Mouse (Mus musculus): ENCODE data around the gene Med4. TPM values are rescaled to one million over a fixed set of nuclear protein-coding genes. Genes with fewer than 3 reads are reported as not detected.

Med4 gene
- polyA plus RNA-seq, 1 experiment from 2014 or later: 91.6 TPM

- Histone ChIP-seq H3K4me1 (peaks cover 25% of the 10 kb centered on the region), H3K4me2 (no peak overlapping the region), H3K36me3 (no peaks in the 10 kb centered on the region), H3K9ac (no peak overlapping the region), H3K27ac (no peak overlapping the region), H3K9me3 (replicated peaks) (no peaks in the 10 kb centered on the region), H3K4me3 (replicated peaks) (no peak overlapping the region), H3K27me3 (no peaks in the 10 kb centered on the region)
- no peak for ATAC-seq (replicated peaks; ENCODE audit: low FRiP score)
- WGBS: 81% methylated on average over 3 of the region's 3 CpGs
Observed at GRCm38 (mm10) chr14:73478321-73478720, 31.5 kb upstream of the Med4 start.

- Histone ChIP-seq H3K4me1 (peaks cover 15% of the 10 kb centered on the region), H3K27ac (no peak overlapping the region), H3K9ac (no peak overlapping the region), H3K36me3 (no peaks in the 10 kb centered on the region), H3K9me3 (replicated peaks) (no peaks in the 10 kb centered on the region), H3K4me2 (no peak overlapping the region), H3K27me3 (no peaks in the 10 kb centered on the region), H3K4me3 (replicated peaks) (no peak overlapping the region)
- 61% methylated on average over 1 of the region's 1 CpGs for WGBS
- ATAC-seq (replicated peaks; ENCODE audit: low FRiP score): no peak
Observed at GRCm38 (mm10) chr14:73479771-73480170, 30.1 kb upstream of the Med4 start.

DNA sequence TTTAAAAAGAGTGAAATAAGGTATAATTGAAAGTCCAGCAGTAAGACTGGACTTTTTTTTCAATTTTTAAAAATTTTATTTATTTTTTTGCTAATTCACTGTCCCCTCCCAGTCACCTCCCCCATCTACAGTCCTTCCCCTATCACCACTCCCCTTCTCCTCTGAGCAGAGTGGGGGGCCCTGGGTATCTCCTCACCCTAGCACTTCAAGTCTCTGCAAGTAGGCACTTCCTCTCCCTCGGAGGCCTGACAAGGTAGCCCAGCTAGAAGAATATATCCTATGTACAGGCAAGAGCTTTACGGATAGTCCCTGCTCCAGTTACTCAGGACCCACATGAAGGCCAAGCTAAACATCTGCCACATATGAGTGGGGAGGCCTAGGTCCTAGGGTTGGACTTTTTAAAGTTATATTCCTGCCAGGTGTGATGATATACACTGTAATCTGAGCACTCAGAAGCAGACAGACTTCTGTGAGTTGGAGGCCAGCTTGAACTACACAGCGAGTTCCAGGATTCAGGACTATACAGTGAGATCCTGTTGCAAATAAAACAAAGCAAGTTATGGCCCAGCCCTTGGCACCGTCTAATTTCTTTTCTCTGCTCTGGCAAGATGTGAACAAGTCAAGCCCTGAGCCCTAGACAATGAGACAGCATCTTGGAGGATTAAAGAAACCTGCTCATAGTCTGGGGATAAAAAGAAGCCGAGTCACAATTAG lies 26.2 kb upstream of the Med4 start:
- ATAC-seq (replicated peaks; ENCODE audit: low FRiP score): peak; percentile 77
- Histone ChIP-seq H3K36me3 (no peaks in the 10 kb centered on the region), H3K4me1 (no peaks in the 10 kb centered on the region), H3K27ac (no peak overlapping the region), H3K4me2 (no peak overlapping the region), H3K27me3 (no peaks in the 10 kb centered on the region), H3K9ac (no peak overlapping the region), H3K4me3 (replicated peaks) (no peak overlapping the region), H3K9me3 (replicated peaks) (no peaks in the 10 kb centered on the region)
- 39% methylated on average over 5 of the region's 5 CpGs for WGBS

DNA sequence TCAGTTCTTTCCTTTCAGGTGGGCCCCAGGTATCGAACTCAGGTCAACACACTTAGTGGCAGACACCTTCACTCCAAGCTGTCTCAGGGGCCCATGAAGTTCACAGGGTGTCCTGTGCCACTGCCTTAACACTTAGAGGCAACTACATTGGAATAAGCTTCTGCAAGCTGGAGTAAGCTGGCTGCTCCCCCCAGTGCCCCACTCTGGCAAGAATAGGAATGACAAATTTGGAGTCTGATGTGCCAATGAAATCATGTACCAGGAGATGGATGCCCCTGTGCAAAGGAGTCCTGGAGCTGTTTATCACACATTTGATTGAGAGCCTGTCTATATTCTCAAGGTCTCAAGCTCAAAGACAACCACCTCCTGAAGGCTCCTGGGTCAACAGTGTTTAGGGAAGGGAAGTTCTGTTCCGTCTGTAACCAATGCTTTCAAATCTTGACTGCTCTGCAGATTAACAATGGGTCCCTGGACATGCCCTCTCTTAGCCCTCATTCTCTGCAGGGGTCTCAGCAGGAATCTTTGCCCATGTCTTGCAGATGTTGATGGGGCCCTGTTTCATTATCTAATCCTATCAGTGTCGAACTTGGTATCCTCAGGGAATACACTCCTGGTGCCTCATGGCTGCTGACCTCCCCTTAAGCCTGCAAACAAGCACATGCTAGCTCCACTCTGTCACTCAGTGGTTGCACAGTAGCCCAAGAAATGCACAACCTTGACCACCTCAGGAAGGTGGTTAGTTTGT lies 25.3 kb upstream of the Med4 start:
- no peak; the same call in 1 of the 2 replicates for ATAC-seq (replicated peaks; ENCODE audit: low FRiP score)
- Histone ChIP-seq H3K4me1 (no peaks in the 10 kb centered on the region), H3K27me3 (no peaks in the 10 kb centered on the region), H3K4me2 (no peak overlapping the region), H3K27ac (no peak overlapping the region), H3K4me3 (replicated peaks) (no peak overlapping the region), H3K9ac (no peak overlapping the region), H3K9me3 (replicated peaks) (no peaks in the 10 kb centered on the region), H3K36me3 (no peaks in the 10 kb centered on the region)
- WGBS: 79% methylated on average over 3 of the region's 3 CpGs

DNA sequence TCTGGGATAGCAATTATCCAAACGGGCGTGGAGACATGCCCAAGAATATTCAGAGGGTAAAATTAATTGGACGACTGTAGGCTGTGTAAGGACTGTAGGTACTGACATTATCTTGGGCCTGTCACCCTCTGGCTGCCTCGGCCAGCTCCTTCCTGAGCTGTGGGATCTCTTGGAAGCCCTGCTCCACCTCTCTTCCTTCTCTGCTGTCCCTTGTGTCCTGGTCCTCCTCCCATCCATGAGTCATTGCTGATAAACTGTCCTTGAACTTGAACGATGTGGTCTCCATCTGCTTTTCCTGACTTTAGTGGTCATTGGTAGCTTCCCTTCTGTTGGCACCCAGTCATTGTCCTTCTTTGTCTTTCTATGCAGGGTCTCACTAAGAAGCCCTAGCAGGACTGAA lies 23.2 kb upstream of the Med4 start:
- Histone ChIP-seq H3K9me3 (replicated peaks) (no peaks in the 10 kb centered on the region; the same call in 1 of the 2 replicates), H3K27me3 (no peaks in the 10 kb centered on the region), H3K4me2 (no peak overlapping the region), H3K27ac (no peak overlapping the region), H3K4me1 (no peaks in the 10 kb centered on the region), H3K4me3 (replicated peaks) (no peak overlapping the region), H3K36me3 (no peaks in the 10 kb centered on the region), H3K9ac (no peak overlapping the region)
- 73% methylated on average over 5 of the region's 5 CpGs for WGBS
- no peak for ATAC-seq (replicated peaks; ENCODE audit: low FRiP score)

GRCm38 (mm10) chr14:73493356-73493755 lies 16.5 kb upstream of the Med4 start:
- 92% methylated on average over 6 of the region's 6 CpGs for WGBS
- H3K4me3 ChIP-seq (replicated peaks): no peak overlapping the region
- H3K36me3 ChIP-seq: no peaks in the 10 kb centered on the region
- H3K9ac ChIP-seq: no peak overlapping the region
- H3K4me2 ChIP-seq: no peak overlapping the region
- H3K9me3 ChIP-seq (replicated peaks): peaks cover 2% of the 10 kb centered on the region; the same call in 1 of the 2 replicates
- no peaks in the 10 kb centered on the region for H3K4me1 ChIP-seq
- no peaks in the 10 kb centered on the region for H3K27me3 ChIP-seq
- no peak for ATAC-seq (replicated peaks; ENCODE audit: low FRiP score)
- no peak overlapping the region for H3K27ac ChIP-seq

DNA sequence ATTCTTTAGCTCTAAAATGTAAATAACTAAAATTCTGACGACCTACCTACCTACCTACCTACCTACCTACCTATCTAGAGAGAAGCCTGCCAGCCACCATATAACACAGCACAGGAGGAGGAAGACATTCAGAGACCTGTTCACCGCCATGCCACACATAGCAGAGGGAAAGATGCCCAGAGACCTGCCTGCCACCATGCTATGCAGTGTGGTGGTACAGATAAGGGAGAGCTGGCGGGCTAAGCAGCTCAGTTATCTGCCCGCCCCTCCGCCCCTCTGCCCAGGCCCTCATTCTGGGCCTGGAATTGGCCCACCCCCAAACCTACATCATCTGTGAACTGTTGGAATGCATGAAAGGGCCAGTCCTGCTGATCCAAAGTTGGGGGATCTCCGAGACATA lies 15.7 kb upstream of the Med4 start:
- Histone ChIP-seq H3K27ac (no peak overlapping the region), H3K4me2 (no peak overlapping the region), H3K9me3 (replicated peaks) (peaks cover 2% of the 10 kb centered on the region; the same call in 1 of the 2 replicates), H3K9ac (no peak overlapping the region), H3K36me3 (no peaks in the 10 kb centered on the region), H3K27me3 (no peaks in the 10 kb centered on the region), H3K4me3 (replicated peaks) (no peak overlapping the region), H3K4me1 (no peaks in the 10 kb centered on the region)
- no peak for ATAC-seq (replicated peaks; ENCODE audit: low FRiP score)
- 78% methylated on average over 6 of the region's 6 CpGs for WGBS

GRCm38 (mm10) chr14:73495753-73496152 lies 14.1 kb upstream of the Med4 start:
- H3K4me2 ChIP-seq: no peak overlapping the region
- H3K36me3 ChIP-seq: no peaks in the 10 kb centered on the region
- H3K4me1 ChIP-seq: no peaks in the 10 kb centered on the region
- H3K4me3 ChIP-seq (replicated peaks): no peak overlapping the region
- H3K27me3 ChIP-seq: no peaks in the 10 kb centered on the region
- H3K9ac ChIP-seq: no peak overlapping the region
- peaks cover 2% of the 10 kb centered on the region; the same call in 1 of the 2 replicates for H3K9me3 ChIP-seq (replicated peaks)
- H3K27ac ChIP-seq: no peak overlapping the region
- WGBS: 77% methylated on average over 7 of the region's 7 CpGs
- no peak for ATAC-seq (replicated peaks; ENCODE audit: low FRiP score)

DNA sequence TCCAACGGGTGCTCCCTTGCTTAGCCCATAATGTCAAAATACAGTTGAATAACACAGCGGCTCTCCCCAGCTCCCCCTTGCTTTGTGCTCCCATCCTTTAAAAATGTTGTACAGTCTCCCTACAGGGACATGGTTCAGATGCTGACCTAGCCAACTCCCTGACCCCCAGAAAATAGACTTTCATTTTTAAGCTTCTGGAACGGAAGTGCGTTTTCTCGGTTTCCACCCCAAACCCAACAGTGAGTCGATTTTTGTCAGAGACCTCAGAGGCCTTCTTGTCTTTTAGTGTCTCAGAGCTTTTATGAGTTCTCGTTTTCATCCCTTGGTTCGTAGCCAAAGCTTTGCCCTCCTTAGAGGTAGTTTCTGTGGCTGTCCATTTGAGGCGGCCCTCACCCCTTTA lies 8.5 kb upstream of the Med4 start:
- Histone ChIP-seq H3K4me2 (no peak overlapping the region), H3K4me1 (peaks cover 7% of the 10 kb centered on the region; the same call in 1 of the 2 replicates), H3K27me3 (no peaks in the 10 kb centered on the region), H3K4me3 (replicated peaks) (no peak overlapping the region), H3K36me3 (no peaks in the 10 kb centered on the region), H3K27ac (no peak overlapping the region), H3K9ac (no peak overlapping the region), H3K9me3 (replicated peaks) (no peaks in the 10 kb centered on the region)
- no peak for ATAC-seq (replicated peaks; ENCODE audit: low FRiP score)
- 83% methylated on average over 9 of the region's 9 CpGs for WGBS

GRCm38 (mm10) chr14:73501721-73502120 lies 8.1 kb upstream of the Med4 start:
- Histone ChIP-seq H3K4me3 (replicated peaks) (no peak overlapping the region), H3K4me1 (peaks cover 7% of the 10 kb centered on the region; the same call in 1 of the 2 replicates), H3K9me3 (replicated peaks) (no peaks in the 10 kb centered on the region), H3K4me2 (no peak overlapping the region), H3K36me3 (no peaks in the 10 kb centered on the region), H3K27ac (no peak overlapping the region), H3K27me3 (no peaks in the 10 kb centered on the region), H3K9ac (no peak overlapping the region)
- 72% methylated on average over 6 of the region's 6 CpGs for WGBS
- ATAC-seq (replicated peaks; ENCODE audit: low FRiP score): no peak

DNA sequence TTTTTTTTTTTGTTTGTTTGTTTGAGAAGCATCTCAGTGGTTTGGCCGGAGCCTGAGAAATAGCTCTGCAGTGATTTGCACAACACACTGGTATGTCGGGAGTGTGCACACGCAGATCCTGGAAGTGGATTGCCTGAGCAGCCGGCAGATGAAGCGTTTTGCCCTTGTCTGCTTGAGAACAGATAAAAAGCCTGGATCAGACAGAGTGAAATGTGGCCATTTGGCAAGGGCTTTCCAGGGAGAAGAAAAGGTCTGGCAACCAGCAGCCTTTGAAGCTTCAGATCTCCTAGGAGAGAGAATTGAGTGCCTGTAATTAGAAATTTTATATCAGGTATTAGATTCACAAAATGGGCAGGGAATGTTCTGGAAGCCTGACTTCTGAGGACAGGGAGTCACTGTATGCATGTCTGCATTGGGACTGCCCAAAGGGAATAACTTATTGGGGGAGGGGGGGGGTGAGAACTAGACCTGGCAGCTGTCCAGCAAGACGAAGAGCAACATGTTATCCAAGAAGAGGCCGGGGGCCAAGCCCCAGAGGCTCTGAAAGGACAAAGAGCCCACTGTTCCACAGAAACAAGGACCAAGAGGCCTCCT lies 7.1 kb upstream of the Med4 start:
- Histone ChIP-seq H3K9ac (no peak overlapping the region), H3K4me3 (replicated peaks) (no peak overlapping the region), H3K27me3 (no peaks in the 10 kb centered on the region), H3K4me1 (peaks cover 7% of the 10 kb centered on the region; the same call in 1 of the 2 replicates), H3K9me3 (replicated peaks) (no peaks in the 10 kb centered on the region), H3K27ac (no peak overlapping the region; the same call in 1 of the 2 replicates), H3K36me3 (no peaks in the 10 kb centered on the region), H3K4me2 (no peak overlapping the region)
- ATAC-seq (replicated peaks; ENCODE audit: low FRiP score): no peak
- 22% methylated on average over 7 of the region's 7 CpGs for WGBS

DNA sequence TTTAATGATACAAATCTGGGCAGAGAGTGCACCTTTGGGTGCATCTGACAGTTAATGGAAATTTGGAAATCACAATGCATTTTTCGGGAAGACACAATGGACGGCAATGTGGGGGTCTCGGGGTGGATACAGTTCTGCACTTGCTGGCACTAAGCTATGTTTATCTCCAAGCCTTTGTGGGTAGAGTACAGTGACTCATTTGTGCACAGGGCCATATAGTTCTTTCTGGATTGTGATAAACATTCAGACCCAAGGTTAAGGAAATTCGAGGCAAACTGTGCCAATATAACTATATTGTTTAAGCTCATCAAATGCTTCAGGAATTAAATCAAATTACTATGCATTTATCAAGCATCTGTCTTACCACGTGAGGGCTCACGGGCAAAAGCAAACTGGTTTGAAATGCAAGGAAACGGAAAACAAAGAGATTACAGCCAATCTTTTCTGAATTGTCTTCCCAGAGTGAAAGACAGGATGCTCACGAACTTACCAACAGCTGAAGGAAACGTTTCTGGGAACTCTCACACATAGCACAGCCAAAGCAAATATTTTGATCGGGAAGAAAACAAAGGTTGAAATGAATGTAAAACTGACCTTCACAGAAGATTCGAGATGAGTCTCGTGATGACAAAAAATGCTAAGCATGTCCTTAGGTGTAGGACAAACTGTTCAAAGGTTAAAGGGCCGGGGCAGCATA lies 6.4 kb upstream of the Med4 start:
- H3K27me3 ChIP-seq: no peaks in the 10 kb centered on the region
- H3K4me1 ChIP-seq: peaks cover 7% of the 10 kb centered on the region; the same call in 1 of the 2 replicates
- H3K9me3 ChIP-seq (replicated peaks): no peaks in the 10 kb centered on the region
- no peak overlapping the region for H3K4me3 ChIP-seq (replicated peaks)
- no peak for ATAC-seq (replicated peaks; ENCODE audit: low FRiP score)
- no peak overlapping the region for H3K9ac ChIP-seq
- no peaks in the 10 kb centered on the region for H3K36me3 ChIP-seq
- 0 out of 2 replicates have a peak overlapping the region, but pooled peaks have one; percentile 13 for H3K27ac ChIP-seq
- no peak overlapping the region for H3K4me2 ChIP-seq
- 59% methylated on average over 13 of the region's 13 CpGs for WGBS
